Mouse (Mus musculus) spleen, adult 2 months (tissue): ENCODE measurements around the gene Ndufv1.

ENCODE experiments used
- CTCF ChIP-seq: fragments of 200-500 bp; IDR thresholded peaks from 2 replicates; pipeline ENCODE4 v1.5.1; 2011; ENCODE audit warnings: mild to moderate bottlenecking, inconsistent platforms; ENCODE audit not compliant: insufficient read depth, insufficient read length, insufficient replicate concordance; ENCODE audit errors: extremely low read depth
- POLR2A ChIP-seq: fragments of 200-500 bp; IDR thresholded peaks from 2 replicates; pipeline ENCODE4 v1.6.1; 2011; ENCODE audit warnings: low read depth, low read length, inconsistent platforms

GRCm38 (mm10) chr19:4059069-4059740 is 46.6 kb upstream of the Ndufv1 start, which contains the start of gene Gstp3:
- no peak for TF ChIP-seq CTCF
- no peak for TF ChIP-seq POLR2A
